Mouse (Mus musculus) left cerebral cortex, postnatal 25 days (tissue): Measurements from ENCODE around the gene Vhl. TPM values are rescaled to one million over a fixed set of nuclear protein-coding genes. Genes with fewer than 3 reads are reported as not detected.
"Not testable (repeated sequence)": the region's sequence is repeated elsewhere in the genome, so short reads cannot be mapped to it uniquely, and the experiment has no call there.

Source experiments
- DNase-seq, 2 experiments: peaks; one replicate each; pipeline ENCODE4 v3.0.0; 2022; ENCODE audit warnings: low spot score in 2 of 2, mixed read lengths in 1 of 2
- intact Hi-C: fragments of 180-260 bp; cut with DNase I; formaldehyde crosslinking; loops from one replicate; pipeline ENCODE4 v1.15.1; 2025
- total RNA-seq, 2 experiments: library from RNA; stranded (reverse); gene quantifications; 2 replicates each; pipeline ENCODE4 v1.2.3; 2021

Vhl gene
- total RNA-seq, 2 experiments from 2014 or later = 50.4 to 51.4 TPM

GRCm38 (mm10) chr6:113656847-113657246 lies 33.1 kb downstream of the Vhl start:
- intact Hi-C loops = no loop called here
- no peak for DNase-seq

- DNase-seq = no peak
- intact Hi-C loops = no loop called here
Observed at GRCm38 (mm10) chr6:113658226-113658625, 34.5 kb downstream of the Vhl start.

GRCm38 (mm10) chr6:113659648-113660491 lies 36.1 kb downstream of the Vhl start:
- DNase-seq = peak in 1 of 2 experiments; percentile 50
- intact Hi-C loops = no loop called here

- intact Hi-C loops = no loop called here
- no peak for DNase-seq
Observed at GRCm38 (mm10) chr6:113660492-113661352, 37.0 kb downstream of the Vhl start.

- intact Hi-C loops = no loop called here
- DNase-seq = no peak
Observed at GRCm38 (mm10) chr6:113661353-113662241, 37.8 kb downstream of the Vhl start.

GRCm38 (mm10) chr6:113662964-113663700 lies 39.4 kb downstream of the Vhl start:
- no peak for DNase-seq
- intact Hi-C loops = no loop called here

- no peak for DNase-seq
- intact Hi-C loops = no loop called here
Observed at GRCm38 (mm10) chr6:113664305-113664704, 40.5 kb downstream of the Vhl start.

GRCm38 (mm10) chr6:113667611-113668122 lies 43.9 kb downstream of the Vhl start:
- intact Hi-C loops = no loop called here
- DNase-seq = no peak

GRCm38 (mm10) chr6:113668287-113669154 lies 44.8 kb downstream of the Vhl start:
- intact Hi-C loops = no loop called here
- DNase-seq = peak in 1 of 2 experiments; percentile 31

- intact Hi-C loops = no loop called here
- DNase-seq = no peak
Observed at GRCm38 (mm10) chr6:113669821-113670220, 46.1 kb downstream of the Vhl start.

- DNase-seq, intact Hi-C loops: not testable (repeated sequence)
Observed at GRCm38 (mm10) chr6:113672029-113672428, 48.3 kb downstream of the Vhl start.

GRCm38 (mm10) chr6:113672989-113673388 lies 49.2 kb downstream of the Vhl start:
- no peak for DNase-seq
- intact Hi-C loops = no loop called here

GRCm38 (mm10) chr6:113675234-113675633 lies 51.5 kb downstream of the Vhl start:
- no peak for DNase-seq
- intact Hi-C loops = no loop called here

GRCm38 (mm10) chr6:113675991-113676390 lies 52.2 kb downstream of the Vhl start:
- intact Hi-C loops = no loop called here
- DNase-seq = no peak

GRCm38 (mm10) chr6:113677070-113677734 lies 53.4 kb downstream of the Vhl start:
- intact Hi-C loops = no loop called here
- DNase-seq = no peak

- DNase-seq = peak in 1 of 2 experiments; percentile 43
- intact Hi-C loops = no loop called here
Observed at GRCm38 (mm10) chr6:113678246-113679012, 54.7 kb downstream of the Vhl start.
